10 mouse cellular contexts compared by ENCODE assay signal in genomic region chr2:30251417-30252104, GRCm38 (mm10). TPM values are rescaled to one million over a fixed set of nuclear protein-coding genes. Genes with fewer than 3 reads are reported as not detected.
DNase-seq lines count a peak whose midpoint lies in the region; ATAC-seq and TF ChIP-seq lines count a peak whose summit lies in the region.
"Had no signal": no experiment of that assay in that cellular context is flagged by ENCODE, and none has a peak within 500 bp of the region (broad histone marks: within the 10 kb centered on the region; RNA-seq: fewer than 3 reads in every experiment).

No protein-coding gene starts in this region.

- no peak for TF ChIP-seq POLR2A in lung, adult 2 months (IDR thresholded peaks at IDR 0.05; ENCODE audit: borderline replicate concordance, extremely low read depth, low read depth, low read length)

- DNase-seq in lung, adult 18-20 months, result peak; percentile 68 to 71
- no peak for DNase-seq in lung, adult 2 months
- no peak for DNase-seq in embryonic facial prominence, embryonic 11.5 days (ENCODE audit: low spot score)
- peak; percentile 42 to 75 for DNase-seq in kidney, postnatal 25 days
- DNase-seq in natural killer cell, adult 2 months (ENCODE audit: low spot score in 2 of 2), result peak; percentile 67 to 71
- DNase-seq in midbrain, embryonic 14.5 days, result no peak
- no peak for DNase-seq in gastrocnemius, postnatal 4 days (ENCODE audit: low spot score in 2 of 2)
- no peak for DNase-seq in neural tube, embryonic 10.5 days (ENCODE audit: extremely low spot score, low spot score)

- H3K27me3 ChIP-seq in embryonic facial prominence, embryonic 11.5 days (ENCODE audit: control insufficient read depth, insufficient read depth, low read length), result no peaks in the 10 kb centered on the region
- H3K27me3 ChIP-seq in midbrain, embryonic 14.5 days (ENCODE audit: control insufficient read depth, insufficient read depth, low read length), result no peaks in the 10 kb centered on the region

- no peak overlapping the region for H3K4me2 ChIP-seq in embryonic facial prominence, embryonic 11.5 days (ENCODE audit: low read depth, low read length)
- no peak overlapping the region for H3K4me2 ChIP-seq in midbrain, embryonic 14.5 days (ENCODE audit: low read length)

- TF ChIP-seq CTCF in lung, adult 2 months (IDR thresholded peaks at IDR 0.05; ENCODE audit: insufficient read depth, low read length), result no peak

- H3K9ac ChIP-seq in embryonic facial prominence, embryonic 11.5 days (replicated peaks; ENCODE audit: low read length), result no peak overlapping the region
- H3K9ac ChIP-seq in midbrain, embryonic 14.5 days (replicated peaks; ENCODE audit: low read length), result no peak overlapping the region

- 0 out of 2 replicates have a peak, but pooled peaks have one; percentile 25 for ATAC-seq in embryonic facial prominence, embryonic 11.5 days (replicated peaks; ENCODE audit: insufficient number of reproducible peaks, low FRiP score, low TSS enrichment, low read depth)
- no peak for ATAC-seq in midbrain, embryonic 14.5 days (ENCODE audit: low FRiP score, low TSS enrichment)

- WGBS in lung, adult 2 months, result 43% methylated on average over 5 of the region's 5 CpGs
- 81% methylated on average over 5 of the region's 5 CpGs for WGBS in embryonic facial prominence, embryonic 11.5 days
- WGBS in midbrain, embryonic 14.5 days, result 90% methylated on average over 5 of the region's 5 CpGs

- H3K4me3 ChIP-seq in lung, adult 2 months (replicated peaks; ENCODE audit: extremely low read depth, low read depth, low read length), result no peak overlapping the region
- H3K4me3 ChIP-seq in embryonic facial prominence, embryonic 11.5 days (ENCODE audit: low read depth, low read length), result no peak overlapping the region
- H3K4me3 ChIP-seq in midbrain, embryonic 14.5 days (replicated peaks; ENCODE audit: low read depth, low read length), result no peak overlapping the region
- H3K4me3 ChIP-seq: erythroblast, embryonic 14.5 days had no signal

- H3K36me3 ChIP-seq in embryonic facial prominence, embryonic 11.5 days (replicated peaks; ENCODE audit: control insufficient read depth, insufficient read depth, low read depth, low read length), result peaks cover 6% of the 10 kb centered on the region
- peaks cover 72% of the 10 kb centered on the region for H3K36me3 ChIP-seq in midbrain, embryonic 14.5 days (ENCODE audit: control insufficient read depth, insufficient read depth, low read length)

- no peaks in the 10 kb centered on the region for H3K9me3 ChIP-seq in embryonic facial prominence, embryonic 11.5 days (replicated peaks; ENCODE audit: control insufficient read depth, low read length)
- no peaks in the 10 kb centered on the region for H3K9me3 ChIP-seq in midbrain, embryonic 14.5 days (ENCODE audit: control insufficient read depth, low read length)

- peaks cover 22% of the 10 kb centered on the region for H3K4me1 ChIP-seq in lung, adult 2 months (ENCODE audit: control insufficient read depth, insufficient read depth, low read length)
- H3K4me1 ChIP-seq in embryonic facial prominence, embryonic 11.5 days (ENCODE audit: control insufficient read depth, insufficient read depth, low read length), result no peaks in the 10 kb centered on the region
- no peaks in the 10 kb centered on the region for H3K4me1 ChIP-seq in midbrain, embryonic 14.5 days (ENCODE audit: control insufficient read depth, insufficient read depth, low read length)

- H3K27ac ChIP-seq in embryonic facial prominence, embryonic 11.5 days (replicated peaks; ENCODE audit: low read depth, low read length), result no peak overlapping the region
- H3K27ac ChIP-seq in midbrain, embryonic 14.5 days (replicated peaks; ENCODE audit: low read depth, low read length), result no peak overlapping the region

RNA-seq across cellular contexts. Expression of gene Gm28035, which starts 11.2 kb away (rescaled TPM):
- polyA plus RNA-seq in lung, adult 2 months (2012; rRNA removed), result 11.6 and 18.8 TPM in 2 replicates
- polyA plus RNA-seq in embryonic facial prominence, embryonic 11.5 days (2014; fragmentation: Nextera tagmentation; extraction: Ambion mirVana), result 0.13 TPM in 1 of 2 replicates, not detected in the other
- 0.25 TPM in 1 of 2 replicates, not detected in the other for polyA plus RNA-seq in midbrain, embryonic 14.5 days (2014; fragmentation: Nextera tagmentation; extraction: Ambion mirVana)
- 1 to 10 TPM; 1.0 to 1.3 TPM for total RNA-seq in gastrocnemius, postnatal 4 days (2021)
- polyA plus RNA-seq: erythroblast, embryonic 14.5 days had no signal

RNA-seq across cellular contexts. Expression of gene Lrrc8a, which starts 14.0 kb away (rescaled TPM):
- polyA plus RNA-seq in lung, adult 2 months (2012; rRNA removed), result 56.5 and 66.7 TPM in 2 replicates
- 50.3 and 50.5 TPM in 2 replicates for polyA plus RNA-seq in embryonic facial prominence, embryonic 11.5 days (2014; fragmentation: Nextera tagmentation; extraction: Ambion mirVana)
- 66.0 and 70.9 TPM in 2 replicates for polyA plus RNA-seq in midbrain, embryonic 14.5 days (2014; fragmentation: Nextera tagmentation; extraction: Ambion mirVana)
- 10 to 100 TPM; 26.6 to 26.7 TPM for total RNA-seq in gastrocnemius, postnatal 4 days (2021)

RNA-seq across cellular contexts. Expression of gene Phyhd1, which starts 14.4 kb away (rescaled TPM):
- 16.0 and 23.9 TPM in 2 replicates for polyA plus RNA-seq in lung, adult 2 months (2012; rRNA removed)
- polyA plus RNA-seq in embryonic facial prominence, embryonic 11.5 days (2014; fragmentation: Nextera tagmentation; extraction: Ambion mirVana), result 2.3 and 4.5 TPM in 2 replicates
- 4.9 and 6.0 TPM in 2 replicates for polyA plus RNA-seq in midbrain, embryonic 14.5 days (2014; fragmentation: Nextera tagmentation; extraction: Ambion mirVana)
- 10 to 100 TPM; 16.7 to 19.3 TPM for total RNA-seq in gastrocnemius, postnatal 4 days (2021)

RNA-seq across cellular contexts. Expression of gene Gm28038, which starts 29.3 kb away (rescaled TPM):
- polyA plus RNA-seq in lung, adult 2 months (2012; rRNA removed), result not detected in 2 replicates
- polyA plus RNA-seq in embryonic facial prominence, embryonic 11.5 days (2014; fragmentation: Nextera tagmentation; extraction: Ambion mirVana), result not detected in 2 replicates
- not detected in 2 replicates for polyA plus RNA-seq in midbrain, embryonic 14.5 days (2014; fragmentation: Nextera tagmentation; extraction: Ambion mirVana)
- total RNA-seq in gastrocnemius, postnatal 4 days (2021), result not detected
- polyA plus RNA-seq: erythroblast, embryonic 14.5 days; testis, adult 2 months had no signal

RNA-seq across cellular contexts. Expression of gene Dolk, which starts 34.6 kb away (rescaled TPM):
- polyA plus RNA-seq in lung, adult 2 months (2012; rRNA removed), result 21.1 and 22.2 TPM in 2 replicates
- 21.5 and 26.5 TPM in 2 replicates for polyA plus RNA-seq in embryonic facial prominence, embryonic 11.5 days (2014; fragmentation: Nextera tagmentation; extraction: Ambion mirVana)
- polyA plus RNA-seq in midbrain, embryonic 14.5 days (2014; fragmentation: Nextera tagmentation; extraction: Ambion mirVana), result 32.2 and 32.7 TPM in 2 replicates
- 10 to 100 TPM; 21.3 to 21.5 TPM for total RNA-seq in gastrocnemius, postnatal 4 days (2021)

Comparison
In these comparisons a context has a peak if more than half of its experiments do, and no peak if none do; other contexts are left out.
1. DNase-seq: peak in lung, adult 18-20 months (2 of 2), kidney, postnatal 25 days (2 of 2) and natural killer cell, adult 2 months (2 of 2); none in lung, adult 2 months (single experiment), embryonic facial prominence, embryonic 11.5 days (single experiment), midbrain, embryonic 14.5 days (single experiment), gastrocnemius, postnatal 4 days (0 of 2) and neural tube, embryonic 10.5 days (single experiment).
2. RNA of gene Gm28035, which starts 11.2 kb away (polyA plus RNA-seq): 11.6 to 18.8 TPM in lung, adult 2 months; 0.25 TPM in midbrain, embryonic 14.5 days and 0.13 TPM in embryonic facial prominence, embryonic 11.5 days; every median in the first group is over 10 times any median in the second.